Mouse (Mus musculus): ENCODE results near the gene Rhobtb1.

GRCm38 (mm10) chr10:69323986-69324385, 172.8 kb downstream of the Rhobtb1 start:
- TF ChIP-seq CTCF (conservative IDR thresholded peaks at IDR 0.05; ENCODE audit: low read length), result no peak
- TF ChIP-seq POU5F1 (IDR thresholded peaks at IDR 0.05; ENCODE audit: borderline replicate concordance, low read length), result no peak
- no peak for TF ChIP-seq NANOG (IDR thresholded peaks at IDR 0.05; ENCODE audit: borderline replicate concordance, low read length)
